Mouse (Mus musculus): ENCODE data around the gene Bdh2.

Bdh2 gene

GRCm38 (mm10) chr3:135280669-135281415 lies at the start of gene Bdh2:
TSS of gene Bdh2 (plus strand) at chr3:135281221.
- peak; percentile 58 for DNase-seq (ENCODE audit: low read depth, low spot score)

GRCm38 (mm10) chr3:135232058-135232457 lies 49.0 kb upstream of the Bdh2 start:
- DNase-seq (ENCODE audit: low read depth, low spot score): no peak

- no peak for DNase-seq (ENCODE audit: low read depth, low spot score)
These were observed 48.6 kb upstream of the Bdh2 start for GRCm38 (mm10) chr3:135232462-135232861.

GRCm38 (mm10) chr3:135245733-135246132 lies 35.3 kb upstream of the Bdh2 start:
- DNase-seq (ENCODE audit: low read depth, low spot score): no peak

GRCm38 (mm10) chr3:135246828-135247227 lies 34.2 kb upstream of the Bdh2 start:
- no peak for DNase-seq (ENCODE audit: low read depth, low spot score)

GRCm38 (mm10) chr3:135249104-135249503 lies 31.9 kb upstream of the Bdh2 start:
- no peak for DNase-seq (ENCODE audit: low read depth, low spot score)

- no peak for DNase-seq (ENCODE audit: low read depth, low spot score)
These were observed 29.2 kb upstream of the Bdh2 start for GRCm38 (mm10) chr3:135251825-135252224.

GRCm38 (mm10) chr3:135254784-135255183 lies 26.2 kb upstream of the Bdh2 start:
- DNase-seq (ENCODE audit: low read depth, low spot score): no peak

- DNase-seq (ENCODE audit: low read depth, low spot score): no peak
These were observed 22.1 kb upstream of the Bdh2 start for GRCm38 (mm10) chr3:135258919-135259318.

GRCm38 (mm10) chr3:135260233-135260632 lies 20.8 kb upstream of the Bdh2 start:
- DNase-seq (ENCODE audit: low read depth, low spot score): no peak

- DNase-seq (ENCODE audit: low read depth, low spot score): no peak
These were observed 12.4 kb upstream of the Bdh2 start for GRCm38 (mm10) chr3:135268616-135269015.

GRCm38 (mm10) chr3:135269391-135269990 lies 11.5 kb upstream of the Bdh2 start:
- DNase-seq (ENCODE audit: low read depth, low spot score): no peak

- DNase-seq (ENCODE audit: low read depth, low spot score): no peak
These were observed 8.4 kb upstream of the Bdh2 start for GRCm38 (mm10) chr3:135272627-135273026.

GRCm38 (mm10) chr3:135273047-135273446 lies 8.0 kb upstream of the Bdh2 start:
- DNase-seq (ENCODE audit: low read depth, low spot score): no peak

- DNase-seq (ENCODE audit: low read depth, low spot score): no peak
These were observed 861 bp upstream of the Bdh2 start for GRCm38 (mm10) chr3:135280160-135280559.

GRCm38 (mm10) chr3:135281701-135282100 lies 680 bp downstream of the Bdh2 start:
- DNase-seq (ENCODE audit: low read depth, low spot score): no peak

- DNase-seq (ENCODE audit: low read depth, low spot score): no peak
These were observed 4.2 kb downstream of the Bdh2 start for GRCm38 (mm10) chr3:135285256-135285655.

- no peak for DNase-seq (ENCODE audit: low read depth, low spot score)
These were observed 4.8 kb downstream of the Bdh2 start for GRCm38 (mm10) chr3:135285807-135286206.

GRCm38 (mm10) chr3:135288138-135288750 lies 7.2 kb downstream of the Bdh2 start:
- DNase-seq (ENCODE audit: low read depth, low spot score): no peak

GRCm38 (mm10) chr3:135289148-135289547 lies 8.1 kb downstream of the Bdh2 start:
- DNase-seq (ENCODE audit: low read depth, low spot score): no peak

- peak; percentile 52 for DNase-seq (ENCODE audit: low read depth, low spot score)
These were observed 9.4 kb downstream of the Bdh2 start for GRCm38 (mm10) chr3:135290249-135290894.

- no peak for DNase-seq (ENCODE audit: low read depth, low spot score)
These were observed 12.7 kb downstream of the Bdh2 start for GRCm38 (mm10) chr3:135293703-135294102.

Measured in telencephalon, adult 2 months (tissue).